Mouse (Mus musculus) bone marrow macrophage, adult 2 months (primary cell): ENCODE data around the gene Gm28051. TPM values are rescaled to one million over a fixed set of nuclear protein-coding genes. Genes with fewer than 3 reads are reported as not detected.

Experiments used
- H3K27ac ChIP-seq: 2 replicates; pipeline ENCODE4 v1.5.1; 2012; ENCODE audit warnings: low read depth, low read length; ENCODE audit not compliant: insufficient read depth
- H3K4me1 ChIP-seq: 2 replicates; pipeline ENCODE4 v1.6.1; 2012; ENCODE audit warnings: low read length; ENCODE audit not compliant: control insufficient read depth, insufficient read depth
- H3K4me3 ChIP-seq: 2 replicates; pipeline ENCODE4 v1.5.1; 2012; ENCODE audit warnings: mild to moderate bottlenecking, low read length, moderate library complexity; ENCODE audit not compliant: insufficient read depth
- CTCF ChIP-seq: IDR thresholded peaks from 2 replicates; pipeline ENCODE4 v1.5.1; 2012; ENCODE audit warnings: low read depth, mild to moderate bottlenecking, low read length, moderate library complexity
- POLR2A ChIP-seq: IDR thresholded peaks from 2 replicates; pipeline ENCODE4 v1.6.1; 2012; ENCODE audit warnings: mild to moderate bottlenecking, low read depth, low read length, borderline replicate concordance
- polyA plus RNA-seq: library from polyadenylated mRNA; stranded (reverse); fragments of >200 nt; gene quantifications from 2 replicates; pipeline ENCODE4 v1.2.4, GENCODE M21; 2012; ENCODE audit not compliant: missing spikeins, insufficient read depth, insufficient read length

Gene Gm28051
- polyA plus RNA-seq, 1 experiment, result not detected

DNA sequence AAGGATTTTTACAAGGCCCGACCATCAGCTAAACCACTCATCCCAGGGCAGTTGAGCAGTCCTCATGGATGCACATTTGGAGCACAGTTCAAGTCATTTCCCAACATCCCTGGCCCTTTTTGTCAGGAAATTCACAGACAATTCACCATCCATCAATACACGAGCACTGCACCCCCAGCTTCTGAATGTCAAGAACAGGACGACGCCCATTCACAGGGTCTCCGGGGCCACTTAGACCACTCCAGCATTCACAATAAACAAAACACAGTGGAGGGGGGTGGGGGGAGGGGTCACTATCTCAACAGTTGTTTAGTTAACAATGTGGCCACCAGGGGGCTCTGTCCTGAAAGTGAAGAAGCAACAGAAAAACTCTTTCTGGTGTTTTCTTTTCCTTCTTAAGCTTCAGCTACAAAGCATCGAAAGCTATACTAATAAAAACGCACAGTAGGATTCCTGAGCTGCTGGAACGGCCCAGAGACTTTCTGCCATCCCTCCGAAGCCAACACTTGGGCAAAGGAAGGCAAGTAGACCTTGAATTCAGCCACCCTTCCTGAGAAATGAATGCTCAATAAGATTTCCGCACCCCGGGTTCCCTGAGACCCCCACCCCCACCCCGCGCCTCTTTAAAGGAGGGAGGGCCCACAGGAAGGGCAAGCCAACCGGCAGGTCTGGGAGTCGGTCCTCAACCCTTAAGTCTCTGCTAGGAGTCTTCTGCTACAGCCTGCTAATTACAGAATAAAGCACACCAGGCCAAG lies 55.0 kb downstream of the Gm28051 start:
- Histone ChIP-seq H3K4me1 (peaks cover 31% of the 10 kb centered on the region), H3K27ac (no peak overlapping the region), H3K4me3 (peak overlapping the region; percentile 29)
- TF ChIP-seq POLR2A (no peak), CTCF (0 out of 2 replicates have a peak, but pooled peaks have one; percentile 9)

DNA sequence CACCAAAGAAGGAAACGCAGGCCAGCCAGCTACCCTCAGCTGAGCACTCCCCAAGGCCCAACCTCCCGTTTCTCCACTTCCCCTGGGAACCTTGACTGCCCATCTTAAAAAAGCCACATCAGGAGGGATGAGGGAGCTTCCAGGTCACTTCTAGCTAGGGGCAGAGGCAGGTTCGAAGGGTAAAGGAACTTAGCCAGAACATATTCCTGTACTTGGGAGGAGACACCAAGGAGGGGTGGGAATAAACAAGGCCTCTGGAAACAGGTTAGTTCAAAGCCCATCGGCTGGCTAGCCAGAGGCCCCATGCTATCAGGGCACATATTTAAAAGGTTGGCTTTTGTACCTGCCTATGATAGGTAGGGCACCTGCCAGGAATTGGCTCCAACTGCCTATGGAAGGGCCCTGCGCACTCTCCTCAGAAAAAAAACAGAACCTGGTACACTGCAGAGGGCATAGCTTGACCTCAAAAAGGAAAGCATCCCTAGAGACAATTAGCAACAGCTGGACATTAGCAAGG lies 55.8 kb downstream of the Gm28051 start:
- Histone ChIP-seq H3K4me3 (no peak overlapping the region), H3K4me1 (peaks cover 32% of the 10 kb centered on the region), H3K27ac (no peak overlapping the region)
- TF ChIP-seq CTCF, result no peak
- no peak for TF ChIP-seq POLR2A

GRCm38 (mm10) chr12:102700453-102700852 lies 57.1 kb downstream of the Gm28051 start:
- Histone ChIP-seq H3K4me1 (peaks cover 35% of the 10 kb centered on the region), H3K4me3 (no peak overlapping the region)
- TF ChIP-seq POLR2A (no peak), CTCF (no peak)

DNA sequence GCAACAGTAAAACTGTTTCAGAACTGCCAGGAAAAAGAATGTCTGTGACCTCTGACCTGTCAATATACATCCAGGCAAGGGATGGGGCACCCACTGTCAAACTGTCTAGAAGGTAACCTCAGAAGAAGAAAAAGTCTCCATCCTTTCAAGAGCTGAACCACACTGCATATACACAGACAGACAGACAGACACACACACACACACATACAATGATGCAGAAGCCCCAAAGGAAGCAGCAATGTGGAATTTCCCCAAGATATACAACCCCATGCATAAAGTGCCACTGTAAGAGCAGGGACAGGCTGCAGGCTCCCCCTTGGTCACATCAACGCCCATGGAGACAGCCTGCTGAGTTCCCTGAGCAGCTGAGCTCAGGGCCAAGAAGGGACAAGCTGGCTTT lies 58.4 kb downstream of the Gm28051 start:
- no peak overlapping the region for H3K4me3 ChIP-seq

More at GRCm38 (mm10) chr12:102700453-102700852, 57.1 kb downstream of the Gm28051 start:
- no peak overlapping the region for H3K27ac ChIP-seq

GRCm38 (mm10) chr12:102698089-102698684 lies 59.4 kb downstream of the Gm28051 start:
- Histone ChIP-seq H3K4me3 (no peak overlapping the region), H3K4me1 (peaks cover 41% of the 10 kb centered on the region), H3K27ac (no peak overlapping the region)
- TF ChIP-seq POLR2A, result no peak
- TF ChIP-seq CTCF, result no peak

More for the DNA sequence above, 58.4 kb downstream of the Gm28051 start:
- Histone ChIP-seq H3K4me1 (peaks cover 44% of the 10 kb centered on the region), H3K27ac (no peak overlapping the region)
- no peak for TF ChIP-seq CTCF
- TF ChIP-seq POLR2A, result no peak

- no peak overlapping the region for H3K27ac ChIP-seq
- H3K4me1 ChIP-seq, result peaks cover 36% of the 10 kb centered on the region
- no peak overlapping the region for H3K4me3 ChIP-seq
- TF ChIP-seq POLR2A, result no peak
- TF ChIP-seq CTCF, result no peak
Measured at GRCm38 (mm10) chr12:102697381-102697780, 60.2 kb downstream of the Gm28051 start.

DNA sequence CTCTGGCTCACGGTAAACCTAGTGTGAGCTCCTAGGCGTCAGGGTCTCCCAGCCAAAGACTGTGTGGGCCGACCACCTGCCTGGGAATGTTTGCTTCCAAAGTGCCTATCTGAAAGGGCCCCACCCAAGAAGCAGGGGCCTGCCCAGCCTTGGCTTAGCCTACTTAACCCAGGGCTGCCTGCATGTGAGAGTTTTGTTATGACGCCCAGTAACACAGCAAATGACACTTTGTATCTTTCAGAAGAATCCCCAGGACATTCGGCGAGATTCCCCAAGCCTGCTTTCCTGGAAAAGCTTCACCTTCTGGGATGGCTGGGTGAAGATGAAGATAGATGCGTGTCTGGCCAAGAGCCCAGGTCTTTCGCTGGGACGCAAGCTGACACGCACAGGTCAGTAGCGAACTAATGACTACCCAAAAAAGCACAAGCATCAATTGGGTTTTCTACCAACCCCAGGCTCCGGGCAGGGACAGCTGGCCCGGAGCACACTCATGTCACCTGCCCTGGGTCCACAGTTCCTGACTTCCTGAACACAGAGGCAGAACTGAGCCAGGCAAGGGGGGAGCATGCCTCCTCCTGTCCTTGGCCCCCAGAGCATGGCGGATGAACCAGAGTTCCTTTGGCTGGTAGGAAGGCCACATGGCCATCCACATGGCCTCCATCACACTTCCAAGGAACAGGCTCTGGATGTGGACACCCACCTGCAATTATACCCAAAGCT lies 60.8 kb downstream of the Gm28051 start:
- peaks cover 32% of the 10 kb centered on the region for H3K4me1 ChIP-seq
- H3K27ac ChIP-seq, result no peak overlapping the region
- TF ChIP-seq CTCF (no peak), POLR2A (no peak)
- no peak overlapping the region for H3K4me3 ChIP-seq

DNA sequence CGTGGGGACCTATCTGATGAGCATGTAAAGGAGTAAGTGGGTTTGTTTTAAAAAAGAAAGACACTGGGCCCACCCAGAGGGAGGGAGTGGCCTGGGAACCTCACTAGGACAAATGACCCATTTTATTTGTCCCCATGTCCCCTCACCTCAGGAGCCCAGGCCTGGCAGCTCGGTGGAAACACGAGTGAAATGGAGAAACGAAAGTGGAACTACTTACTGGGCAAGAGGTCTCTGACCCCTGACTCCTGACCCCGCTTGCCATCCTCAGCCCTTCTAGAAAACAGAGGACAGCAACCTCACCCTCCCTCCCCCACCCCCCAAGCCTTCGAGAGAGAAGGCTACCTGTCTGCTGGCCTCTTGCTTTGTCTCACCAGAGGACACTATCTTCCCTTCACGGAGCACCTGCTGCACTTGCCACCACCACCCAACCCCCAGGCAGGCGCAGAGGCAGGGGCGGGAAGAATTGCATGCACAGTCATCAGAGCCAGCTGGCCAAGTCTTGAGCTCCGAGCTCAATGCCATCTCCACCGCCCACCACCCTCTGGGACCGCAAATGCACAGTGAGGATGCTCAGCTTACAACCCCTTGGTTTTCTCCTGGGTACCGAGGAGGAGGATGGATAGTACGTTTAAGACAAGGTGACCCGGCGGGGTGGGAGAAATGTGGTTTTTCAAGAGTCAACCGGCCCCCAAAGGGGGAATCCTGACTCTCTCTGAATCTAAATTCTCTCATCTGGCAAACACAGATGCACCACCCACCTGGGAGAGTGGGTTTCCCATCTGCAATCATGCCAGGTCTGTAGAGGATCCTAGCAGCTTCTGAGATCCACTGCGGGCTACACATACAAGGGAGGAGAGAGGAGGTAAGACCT lies 62.0 kb downstream of the Gm28051 start:
- peak overlapping the region; percentile 46 for H3K4me3 ChIP-seq
- peaks cover 33% of the 10 kb centered on the region for H3K4me1 ChIP-seq
- TF ChIP-seq CTCF, result no peak
- H3K27ac ChIP-seq, result 0 out of 2 replicates have a peak overlapping the region, but pooled peaks have one; percentile 7

- Histone ChIP-seq H3K4me1 (peaks cover 31% of the 10 kb centered on the region), H3K27ac (no peak overlapping the region), H3K4me3 (no peak overlapping the region)
- no peak for TF ChIP-seq POLR2A
- TF ChIP-seq CTCF, result no peak
Measured at GRCm38 (mm10) chr12:102691761-102692160, 65.8 kb downstream of the Gm28051 start.
